Mouse (Mus musculus) mature B cell (primary cell): ENCODE measurements around the gene Fam3c.

Experiments
- in situ Hi-C: fragments of 300-500 bp; cut with MboI; formaldehyde crosslinking; loops from 2 replicates; pipeline ENCODE4 v1.14.3; 2019

The Fam3c gene

GRCm38 (mm10) chr6:22356086-22356507 is at the start of gene Fam3c:
Fam3c (minus strand) TSS chr6:22356243.
- in situ Hi-C loops: no loop called here

- in situ Hi-C loops: no loop called here
Measured at GRCm38 (mm10) chr6:22405021-22405420, 49.0 kb upstream of the Fam3c start.

- in situ Hi-C loops: no loop called here
Measured at GRCm38 (mm10) chr6:22403736-22404135, 47.7 kb upstream of the Fam3c start.

GRCm38 (mm10) chr6:22403317-22403716 is 47.3 kb upstream of the Fam3c start:
- in situ Hi-C loops: no loop called here

GRCm38 (mm10) chr6:22402548-22403164 is 46.6 kb upstream of the Fam3c start:
- in situ Hi-C loops: no loop called here

GRCm38 (mm10) chr6:22402037-22402436 is 46.0 kb upstream of the Fam3c start:
- in situ Hi-C loops: no loop called here

- in situ Hi-C loops: no loop called here
Measured at GRCm38 (mm10) chr6:22398079-22398774, 42.2 kb upstream of the Fam3c start.

- in situ Hi-C loops: no loop called here
Measured at GRCm38 (mm10) chr6:22395207-22395606, 39.2 kb upstream of the Fam3c start.

- in situ Hi-C loops: no loop called here
Measured at GRCm38 (mm10) chr6:22390654-22391365, 34.8 kb upstream of the Fam3c start.

GRCm38 (mm10) chr6:22385254-22385870 is 29.3 kb upstream of the Fam3c start:
- in situ Hi-C loops: no loop called here

- in situ Hi-C loops: no loop called here
Measured at GRCm38 (mm10) chr6:22380269-22380668, 24.2 kb upstream of the Fam3c start.

GRCm38 (mm10) chr6:22379831-22380230 is 23.8 kb upstream of the Fam3c start:
- in situ Hi-C loops: no loop called here

- in situ Hi-C loops: no loop called here
Measured at GRCm38 (mm10) chr6:22378462-22378861, 22.4 kb upstream of the Fam3c start.

- in situ Hi-C loops: no loop called here
Measured at GRCm38 (mm10) chr6:22374791-22375190, 18.7 kb upstream of the Fam3c start.

- in situ Hi-C loops: no loop called here
Measured at GRCm38 (mm10) chr6:22373476-22373875, 17.4 kb upstream of the Fam3c start.

- in situ Hi-C loops: no loop called here
Measured at GRCm38 (mm10) chr6:22366977-22367376, 10.9 kb upstream of the Fam3c start.

GRCm38 (mm10) chr6:22363590-22363989 is 7.5 kb upstream of the Fam3c start:
- in situ Hi-C loops: no loop called here

GRCm38 (mm10) chr6:22361941-22362340 is 5.9 kb upstream of the Fam3c start:
- in situ Hi-C loops: no loop called here

GRCm38 (mm10) chr6:22359019-22359418 is 3.0 kb upstream of the Fam3c start:
- in situ Hi-C loops: no loop called here

- in situ Hi-C loops: no loop called here
Measured at GRCm38 (mm10) chr6:22357351-22357750, 1.3 kb upstream of the Fam3c start.

GRCm38 (mm10) chr6:22355396-22356085 is 502 bp downstream of the Fam3c start:
- in situ Hi-C loops: no loop called here

GRCm38 (mm10) chr6:22354675-22355074 is 1.4 kb downstream of the Fam3c start:
- in situ Hi-C loops: no loop called here
